Mouse (Mus musculus): ENCODE measurements around the gene Plek.

Plek gene

GRCm38 (mm10) chr11:16950226-16950975, 101.8 kb downstream of the Plek start:
- no peak for DNase-seq (ENCODE audit: low read depth)

GRCm38 (mm10) chr11:16948756-16949155, 103.4 kb downstream of the Plek start:
- DNase-seq (ENCODE audit: low read depth), result peak; percentile 42

GRCm38 (mm10) chr11:16943016-16943415, 109.2 kb downstream of the Plek start:
- no peak for DNase-seq (ENCODE audit: low read depth)

GRCm38 (mm10) chr11:16941973-16942452, 110.2 kb downstream of the Plek start:
- no peak for DNase-seq (ENCODE audit: low read depth)

GRCm38 (mm10) chr11:16941103-16941793, 110.9 kb downstream of the Plek start:
- DNase-seq (ENCODE audit: low read depth), result no peak

GRCm38 (mm10) chr11:16935577-16936236, 116.5 kb downstream of the Plek start:
- peak; percentile 43 for DNase-seq (ENCODE audit: low read depth)

GRCm38 (mm10) chr11:16932159-16932558, 120.0 kb downstream of the Plek start:
- DNase-seq (ENCODE audit: low read depth), result no peak
